Mouse (Mus musculus) heart, embryonic 16.5 days (tissue): ENCODE results near the gene Slc7a8. TPM values are rescaled to one million over a fixed set of nuclear protein-coding genes. Genes with fewer than 3 reads are reported as not detected.
A peak's percentile ranks its signal among the peaks of the same experiment; 100 is the strongest.

ENCODE experiments used
- ATAC-seq: fragments of 200-750 bp; cut with Nextera tagmentation; replicated peaks from 2 replicates; pipeline ENCODE4 v1.8.0; 2017; ENCODE audit warnings: moderate number of reproducible peaks; ENCODE audit not compliant: insufficient read depth, low FRiP score; ENCODE audit errors: extremely low read depth
- H3K27ac ChIP-seq: fragments of 300-500 bp; sonication (generic); 2 replicates; pipeline ENCODE4 v1.5.1; 2014; ENCODE audit warnings: mild to moderate bottlenecking, low read length, control low read depth, moderate library complexity
- H3K27me3 ChIP-seq: fragments of 300-500 bp; sonication (generic); 2 replicates; pipeline ENCODE4 v1.6.1; 2014; ENCODE audit warnings: low read length, mixed read lengths; ENCODE audit not compliant: control insufficient read depth, insufficient read depth
- H3K36me3 ChIP-seq: fragments of 300-500 bp; sonication (generic); 2 replicates; pipeline ENCODE4 v1.6.1; 2014; ENCODE audit not compliant: control insufficient read depth, insufficient read depth
- H3K4me1 ChIP-seq: fragments of 300-500 bp; sonication (generic); 2 replicates; pipeline ENCODE4 v1.6.1; 2014; ENCODE audit warnings: low read length, mixed read lengths; ENCODE audit not compliant: control insufficient read depth, insufficient read depth
- H3K4me2 ChIP-seq: fragments of 300-500 bp; sonication (generic); 2 replicates; pipeline ENCODE4 v1.6.1; 2014; ENCODE audit warnings: low read depth, mild to moderate bottlenecking, control low read depth, low read length
- H3K4me3 ChIP-seq: fragments of 300-500 bp; sonication (generic); 2 replicates; pipeline ENCODE4 v1.5.1; 2014; ENCODE audit warnings: mild to moderate bottlenecking, control low read depth, low read length
- H3K9ac ChIP-seq: fragments of 300-500 bp; sonication (generic); 2 replicates; pipeline ENCODE4 v1.6.1; 2014; ENCODE audit warnings: low read length, control low read depth
- H3K9me3 ChIP-seq: fragments of 300-500 bp; sonication (generic); replicated peaks from 2 replicates; pipeline ENCODE4 v1.6.1; 2016; ENCODE audit warnings: low read length; ENCODE audit not compliant: control insufficient read depth
- WGBS: fragments of 180-500 bp; shearing (Covaris S2); extraction: QIAGEN DNeasy Blood & Tissue Kit; methylation state at CpG from one replicate; pipeline ENCODE4 v1.1.7; 2014; 5-methylcytosine and 5-hydroxymethylcytosine counted together
- polyA plus RNA-seq: library from polyadenylated mRNA; unstranded; fragments of >200 nt; fragmentation: Nextera tagmentation; extraction: Ambion mirVana; gene quantifications from 2 replicates; pipeline ENCODE4 v1.2.1, GENCODE M21; 2015

Gene Slc7a8
- polyA plus RNA-seq, 1 experiment from 2014 or later: 4.0 TPM

DNA sequence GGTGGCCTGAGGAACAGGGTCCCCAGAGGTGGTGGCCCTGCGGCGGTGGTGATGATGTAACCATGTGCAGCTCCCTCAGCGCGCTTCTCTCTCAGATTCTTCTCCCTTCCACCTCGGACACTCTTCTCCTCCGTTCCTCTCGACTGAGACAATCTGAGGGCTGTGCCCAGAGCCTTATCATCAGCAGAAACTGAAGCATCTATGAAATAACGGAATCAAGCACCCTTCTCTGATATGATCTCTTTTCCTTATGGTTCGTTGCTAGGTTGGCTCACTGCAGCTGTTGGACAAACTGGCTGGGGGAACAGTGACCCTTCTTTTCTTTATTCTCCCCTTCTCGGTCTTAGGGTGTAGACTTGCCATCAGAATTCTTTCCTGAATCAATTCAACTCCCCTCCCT lies 78.5 kb downstream of the Slc7a8 start:
- no peak overlapping the region for H3K4me3 ChIP-seq
- no peak overlapping the region for H3K9ac ChIP-seq
- peaks cover 14% of the 10 kb centered on the region for H3K4me1 ChIP-seq
- 48% methylated on average over 10 of the region's 10 CpGs for WGBS
- no peaks in the 10 kb centered on the region for H3K36me3 ChIP-seq
- no peaks in the 10 kb centered on the region for H3K27me3 ChIP-seq
- no peaks in the 10 kb centered on the region for H3K9me3 ChIP-seq
- ATAC-seq: no peak
- no peak overlapping the region for H3K4me2 ChIP-seq
- no peak overlapping the region for H3K27ac ChIP-seq

DNA sequence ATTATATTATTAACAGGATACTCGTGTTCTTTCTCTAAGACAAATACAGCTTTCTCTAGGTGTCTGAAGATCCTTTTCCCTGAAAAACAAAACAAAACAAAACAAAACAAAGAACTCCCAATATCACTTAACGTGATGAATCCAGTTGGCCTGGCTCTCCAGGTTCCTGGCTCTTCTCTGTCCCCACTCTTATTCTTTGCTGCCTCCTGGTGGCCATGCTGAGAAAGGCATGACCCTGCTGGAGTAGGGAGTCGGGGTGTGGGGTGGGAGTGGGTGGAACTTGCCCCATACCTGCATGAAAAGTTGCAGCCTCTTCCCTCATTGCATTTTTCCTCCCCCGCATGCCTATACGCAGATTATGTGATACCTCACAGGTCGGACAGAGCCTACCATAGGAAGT lies 80.4 kb downstream of the Slc7a8 start:
- peaks cover 6% of the 10 kb centered on the region for H3K4me1 ChIP-seq
- 6% methylated on average over 6 of the region's 6 CpGs for WGBS
- no peak; the same call in 1 of the 2 replicates for ATAC-seq
- no peaks in the 10 kb centered on the region for H3K36me3 ChIP-seq
- H3K27me3 ChIP-seq: no peaks in the 10 kb centered on the region
- H3K4me2 ChIP-seq: no peak overlapping the region
- H3K9me3 ChIP-seq: no peaks in the 10 kb centered on the region
- H3K4me3 ChIP-seq: no peak overlapping the region
- no peak overlapping the region for H3K27ac ChIP-seq
- no peak overlapping the region for H3K9ac ChIP-seq

DNA sequence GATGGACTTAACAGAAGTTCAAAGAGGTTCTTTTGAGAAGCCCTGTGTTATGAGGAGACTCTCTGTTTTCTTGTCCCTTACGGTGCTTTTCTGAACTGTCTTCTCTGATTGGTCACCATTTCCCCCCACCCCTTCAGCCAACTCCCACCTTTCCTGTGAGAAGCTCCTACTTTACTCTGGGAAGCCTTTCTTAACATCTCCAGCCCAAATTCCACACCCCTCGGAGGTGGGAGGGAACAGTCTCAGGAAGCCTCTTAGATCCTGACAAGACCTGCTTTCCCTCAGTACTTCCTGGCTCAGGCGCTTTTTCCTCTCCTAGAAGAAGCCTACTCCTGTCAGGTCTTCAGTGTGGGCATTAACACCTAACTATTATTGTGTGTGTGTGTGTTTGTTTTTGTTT lies 82.2 kb downstream of the Slc7a8 start:
- Histone ChIP-seq H3K4me2 (no peak overlapping the region), H3K27me3 (no peaks in the 10 kb centered on the region), H3K4me3 (no peak overlapping the region), H3K9me3 (no peaks in the 10 kb centered on the region), H3K4me1 (0 out of 2 replicates have a peak, but pooled peaks cover 2% of the 10 kb centered on the region), H3K9ac (no peak overlapping the region), H3K27ac (no peak overlapping the region), H3K36me3 (no peaks in the 10 kb centered on the region)
- ATAC-seq: no peak
- 49% methylated on average over 3 of the region's 3 CpGs for WGBS

DNA sequence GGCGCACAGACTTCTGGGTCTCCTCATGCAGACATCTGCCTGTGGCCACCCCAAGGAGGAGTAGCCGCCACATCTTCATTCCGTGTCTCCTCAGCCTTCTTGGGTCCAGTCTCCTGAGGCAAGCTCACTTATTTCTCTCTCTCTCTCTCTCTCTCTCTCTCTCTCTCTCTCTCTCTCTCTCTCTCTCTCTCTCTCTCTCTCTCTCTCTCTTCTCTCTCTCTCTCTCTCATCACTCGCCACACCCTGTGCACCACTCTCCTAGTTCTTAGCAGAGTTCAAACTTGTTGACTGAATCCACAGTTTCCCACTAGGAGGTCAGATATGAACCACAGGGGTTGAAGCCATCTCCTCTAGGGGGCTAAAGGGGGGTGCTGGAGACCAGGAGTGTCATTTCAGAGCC lies 83.0 kb downstream of the Slc7a8 start, which contains the start of gene Gm29776:
Gm29776 (minus strand) TSS at position 101 of the 400 bp plus-strand sequence.
- H3K4me3 ChIP-seq: no peak within 1 kb of the TSS
- no peaks in the 10 kb centered on the region for H3K27me3 ChIP-seq
- no peak for ATAC-seq
- WGBS: 81% methylated on average over 4 of the region's 4 CpGs
- 0 out of 2 replicates have a peak, but pooled peaks cover 2% of the 10 kb centered on the region for H3K4me1 ChIP-seq
- H3K9ac ChIP-seq: no peak within 1 kb of the TSS
- no peak within 1 kb of the TSS for H3K27ac ChIP-seq
- no peak within 1 kb of the TSS for H3K4me2 ChIP-seq
- H3K9me3 ChIP-seq: no peaks in the 10 kb centered on the region
- no peaks in the 10 kb centered on the region for H3K36me3 ChIP-seq

DNA sequence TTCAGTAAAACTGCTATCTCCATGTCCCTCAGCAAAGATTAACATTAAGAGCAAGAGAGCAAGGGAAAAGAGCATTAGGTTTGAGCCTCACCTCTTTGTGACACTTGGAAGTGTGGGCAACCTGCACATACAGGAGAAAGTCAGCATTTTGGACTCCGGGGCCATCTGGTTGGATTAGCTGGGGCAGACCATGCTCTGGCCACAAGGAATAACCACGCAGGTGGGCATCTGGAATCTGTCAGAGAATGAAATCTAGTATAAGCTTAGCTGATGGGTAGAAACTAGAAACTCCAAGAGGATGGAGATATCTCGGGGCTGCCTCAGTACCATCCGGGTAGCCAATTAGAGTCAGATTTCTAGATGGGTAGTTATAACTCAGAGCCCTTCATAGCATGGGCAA lies 85.0 kb downstream of the Slc7a8 start:
- Histone ChIP-seq H3K9ac (no peak overlapping the region), H3K4me2 (no peak overlapping the region), H3K27ac (no peak overlapping the region), H3K4me3 (no peak overlapping the region), H3K9me3 (no peaks in the 10 kb centered on the region), H3K4me1 (0 out of 2 replicates have a peak, but pooled peaks cover 2% of the 10 kb centered on the region), H3K36me3 (peaks cover 4% of the 10 kb centered on the region), H3K27me3 (no peaks in the 10 kb centered on the region)
- no peak for ATAC-seq
- WGBS: 75% methylated on average over 4 of the region's 4 CpGs

DNA sequence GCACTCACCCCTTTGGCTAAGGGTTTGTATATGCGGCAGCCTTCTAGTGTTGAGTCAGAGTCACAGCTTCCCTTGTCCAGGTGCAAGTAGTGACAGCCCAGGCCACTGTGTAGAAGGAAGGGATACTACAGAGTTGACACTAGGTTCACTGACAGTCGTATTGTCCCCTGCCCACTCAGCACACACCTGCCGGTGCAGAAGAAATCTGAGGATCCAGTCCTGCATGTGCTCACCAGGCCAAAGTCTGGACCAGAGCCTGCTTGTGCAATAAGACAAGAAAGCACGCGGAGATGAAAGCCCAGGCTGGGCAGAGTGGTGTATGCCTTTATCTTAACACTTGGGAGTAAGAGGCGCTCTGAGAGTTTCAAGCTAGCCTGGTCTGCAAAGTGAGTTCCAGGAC lies 86.7 kb downstream of the Slc7a8 start:
- 56% methylated on average over 6 of the region's 6 CpGs for WGBS
- peaks cover 7% of the 10 kb centered on the region for H3K36me3 ChIP-seq
- H3K27ac ChIP-seq: no peak overlapping the region
- no peak for ATAC-seq
- H3K9me3 ChIP-seq: no peaks in the 10 kb centered on the region
- H3K4me1 ChIP-seq: no peaks in the 10 kb centered on the region
- H3K4me2 ChIP-seq: no peak overlapping the region
- no peak overlapping the region for H3K4me3 ChIP-seq
- H3K27me3 ChIP-seq: no peaks in the 10 kb centered on the region
- no peak overlapping the region for H3K9ac ChIP-seq

DNA sequence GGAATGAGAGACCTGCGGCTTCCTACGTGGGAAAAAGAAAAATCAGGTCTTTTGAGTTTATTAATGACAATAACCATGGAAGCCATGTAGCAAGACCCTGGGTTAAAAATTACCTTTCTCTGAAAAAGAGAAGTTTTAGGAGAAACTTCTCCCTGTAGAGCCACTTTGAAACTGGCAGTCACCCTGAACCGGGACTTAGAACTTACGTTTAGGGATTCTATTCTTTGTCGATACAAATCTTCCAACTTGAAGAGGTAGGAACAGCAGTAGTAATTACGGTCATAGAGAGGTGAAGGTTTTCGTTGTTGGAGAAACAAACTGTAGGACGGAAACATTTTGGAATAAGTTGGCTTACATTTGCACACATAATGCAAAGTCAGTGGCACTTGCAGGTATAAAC lies 94.5 kb downstream of the Slc7a8 start:
- Histone ChIP-seq H3K9me3 (no peaks in the 10 kb centered on the region), H3K27ac (peak overlapping the region; percentile 99), H3K4me2 (peak overlapping the region; percentile 84), H3K4me1 (peaks cover 27% of the 10 kb centered on the region), H3K4me3 (peak overlapping the region; percentile 96), H3K9ac (peak overlapping the region; percentile 100), H3K27me3 (no peaks in the 10 kb centered on the region), H3K36me3 (peaks cover 19% of the 10 kb centered on the region)
- WGBS: 4% methylated on average over 8 of the region's 8 CpGs
- no peak for ATAC-seq

DNA sequence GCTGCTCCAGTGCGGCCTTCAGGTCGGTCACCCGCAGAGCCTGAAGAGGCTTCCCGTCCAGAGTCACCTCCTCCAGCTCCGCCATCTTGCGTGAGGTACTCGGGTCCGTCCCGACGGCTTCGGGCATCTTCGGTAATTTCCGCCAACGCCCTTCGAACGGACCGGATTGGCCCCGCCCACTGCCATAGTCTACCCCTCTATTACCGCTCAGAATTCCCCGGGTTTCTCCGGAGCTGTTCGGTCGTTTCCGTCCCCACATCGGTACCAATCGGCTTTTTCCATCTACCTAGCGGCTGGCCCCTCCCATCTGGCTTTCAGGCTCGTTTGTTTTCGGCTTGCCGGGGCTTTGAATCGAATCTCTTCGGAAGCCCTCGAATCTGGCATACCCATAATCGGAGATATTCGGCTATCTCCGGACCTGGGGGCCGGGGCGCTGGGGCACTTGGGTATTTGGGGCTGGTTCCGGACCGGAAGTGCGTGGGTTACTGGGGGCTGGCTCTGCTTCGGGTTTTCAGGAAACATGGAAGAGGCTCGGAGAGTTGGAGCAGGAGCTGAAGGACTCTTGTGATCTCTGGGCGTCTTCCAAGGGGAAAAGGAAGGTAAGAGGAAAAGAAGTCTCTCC lies 95.1 kb downstream of the Slc7a8 start, which contains the start of gene Acin1:
Acin1 (minus strand) TSS at position 410 of the 622 bp plus-strand sequence.
- WGBS: 0% methylated on average over 44 of the region's 44 CpGs
- peaks cover 19% of the 10 kb centered on the region for H3K36me3 ChIP-seq
- H3K27ac ChIP-seq: peak within 1 kb of the TSS; percentile 99
- peak within 1 kb of the TSS; percentile 96 for H3K4me3 ChIP-seq
- peak within 1 kb of the TSS; percentile 92 for H3K4me2 ChIP-seq
- no peaks in the 10 kb centered on the region for H3K9me3 ChIP-seq
- H3K27me3 ChIP-seq: no peaks in the 10 kb centered on the region
- peak within 1 kb of the TSS; percentile 100 for H3K9ac ChIP-seq
- H3K4me1 ChIP-seq: peaks cover 27% of the 10 kb centered on the region
- peak; percentile 97 for ATAC-seq

DNA sequence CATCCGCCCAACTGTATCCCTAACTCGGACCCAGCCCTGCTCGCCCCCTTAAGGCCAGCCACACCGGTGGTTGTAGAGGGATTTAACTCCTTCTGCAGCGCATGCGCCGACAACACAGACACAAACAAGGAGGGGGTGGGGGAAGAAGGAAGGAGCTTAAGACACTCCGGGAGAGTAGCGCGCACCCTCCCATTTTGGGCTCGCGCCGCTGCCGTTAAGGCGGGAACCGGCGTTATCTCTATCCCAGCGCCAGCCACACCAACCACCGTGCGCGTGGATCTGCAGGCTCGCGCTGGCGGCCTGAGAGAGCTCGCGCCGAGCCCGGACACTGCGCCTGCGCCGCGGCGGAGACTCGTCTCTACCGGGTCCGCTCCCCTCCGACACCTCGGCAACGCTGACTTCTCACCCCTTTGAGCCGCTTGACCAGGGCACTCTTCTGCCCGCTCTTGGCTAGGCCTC lies 95.7 kb downstream of the Slc7a8 start, which contains the start of gene 1700123O20Rik:
1700123O20Rik (plus strand) TSS at position 154 of the 459 bp plus-strand sequence.
- ATAC-seq: peak; percentile 72
- H3K4me3 ChIP-seq: peak within 1 kb of the TSS; percentile 96
- H3K9me3 ChIP-seq: no peaks in the 10 kb centered on the region
- no peaks in the 10 kb centered on the region for H3K27me3 ChIP-seq
- peak within 1 kb of the TSS; percentile 92 for H3K4me2 ChIP-seq
- peak within 1 kb of the TSS; percentile 99 for H3K27ac ChIP-seq
- H3K9ac ChIP-seq: peak within 1 kb of the TSS; percentile 100
- H3K4me1 ChIP-seq: peaks cover 27% of the 10 kb centered on the region
- H3K36me3 ChIP-seq: peaks cover 19% of the 10 kb centered on the region
- WGBS: 0% methylated on average over 41 of the region's 41 CpGs
